Mouse (Mus musculus): ENCODE measurements around the gene Cdk4. TPM values are rescaled to one million over a fixed set of nuclear protein-coding genes. Genes with fewer than 3 reads are reported as not detected.
"Not testable (repeated sequence)": the region's sequence is repeated elsewhere in the genome, so short reads cannot be mapped to it uniquely, and the experiment has no call there.

Cdk4 gene
- total RNA-seq, 2 experiments from 2014 or later: 567 to 827 TPM

- no peak for ATAC-seq (replicated peaks; ENCODE audit: poor library complexity)
Observed at GRCm38 (mm10) chr10:127056490-127056889, 6.8 kb upstream of the Cdk4 start.

- ATAC-seq (replicated peaks; ENCODE audit: poor library complexity): peak; percentile 85
Observed at GRCm38 (mm10) chr10:127058161-127058560, 5.2 kb upstream of the Cdk4 start.

- ATAC-seq (replicated peaks; ENCODE audit: poor library complexity): no peak
Observed at GRCm38 (mm10) chr10:127058708-127059107, 4.6 kb upstream of the Cdk4 start.

GRCm38 (mm10) chr10:127059174-127059967 lies 4.0 kb upstream of the Cdk4 start:
- ATAC-seq (replicated peaks; ENCODE audit: poor library complexity): no peak

GRCm38 (mm10) chr10:127059968-127060916 lies 3.1 kb upstream of the Cdk4 start, which contains the start of gene March9:
TSS of gene March9 (minus strand) at chr10:127060184.
- 0 out of 2 replicates have a peak, but pooled peaks have one; percentile 9 for ATAC-seq (replicated peaks; ENCODE audit: poor library complexity)

GRCm38 (mm10) chr10:127061085-127061484 lies 2.2 kb upstream of the Cdk4 start:
- no peak for ATAC-seq (replicated peaks; ENCODE audit: poor library complexity)

GRCm38 (mm10) chr10:127061513-127061912 lies 1.8 kb upstream of the Cdk4 start:
- ATAC-seq (replicated peaks; ENCODE audit: poor library complexity): no peak

- ATAC-seq (replicated peaks; ENCODE audit: poor library complexity): not testable (repeated sequence)
Observed at GRCm38 (mm10) chr10:127062101-127062500, 1.2 kb upstream of the Cdk4 start.

GRCm38 (mm10) chr10:127062503-127062902 lies 831 bp upstream of the Cdk4 start:
- 0 out of 2 replicates have a peak, but pooled peaks have one; percentile 12 for ATAC-seq (replicated peaks; ENCODE audit: poor library complexity)

GRCm38 (mm10) chr10:127063913-127064870 lies 858 bp downstream of the Cdk4 start:
- peak; percentile 2 for ATAC-seq (replicated peaks; ENCODE audit: poor library complexity)

- no peak for ATAC-seq (replicated peaks; ENCODE audit: poor library complexity)
Observed at GRCm38 (mm10) chr10:127065981-127066380, 2.6 kb downstream of the Cdk4 start.

- ATAC-seq (replicated peaks; ENCODE audit: poor library complexity): no peak
Observed at GRCm38 (mm10) chr10:127066519-127067018, 3.2 kb downstream of the Cdk4 start.

GRCm38 (mm10) chr10:127068360-127069038 lies 5.2 kb downstream of the Cdk4 start:
- ATAC-seq (replicated peaks; ENCODE audit: poor library complexity): no peak; the same call in 1 of the 2 replicates

GRCm38 (mm10) chr10:127069281-127070189 lies 6.2 kb downstream of the Cdk4 start:
- ATAC-seq (replicated peaks; ENCODE audit: poor library complexity): peak; percentile 5

GRCm38 (mm10) chr10:127070190-127071121 lies 7.1 kb downstream of the Cdk4 start, which contains the start of gene Tspan31:
TSS of gene Tspan31 (minus strand) at chr10:127070264.
- ATAC-seq (replicated peaks; ENCODE audit: poor library complexity): peak; percentile 78

- ATAC-seq (replicated peaks; ENCODE audit: poor library complexity): no peak
Observed at GRCm38 (mm10) chr10:127071203-127071602, 7.9 kb downstream of the Cdk4 start.

GRCm38 (mm10) chr10:127072270-127072669 lies 8.9 kb downstream of the Cdk4 start:
- not testable (repeated sequence) for ATAC-seq (replicated peaks; ENCODE audit: poor library complexity)

Measured in megakaryocyte progenitor cell, adult 5-6 weeks (primary cell).